Mouse (Mus musculus) bone marrow macrophage, adult 2 months (primary cell): Measurements from ENCODE around the gene Usp13.

ENCODE experiments used
- CTCF ChIP-seq: IDR thresholded peaks from 2 replicates; pipeline ENCODE4 v1.5.1; 2012; ENCODE audit warnings: low read depth, mild to moderate bottlenecking, low read length, moderate library complexity
- POLR2A ChIP-seq: IDR thresholded peaks from 2 replicates; pipeline ENCODE4 v1.6.1; 2012; ENCODE audit warnings: mild to moderate bottlenecking, low read depth, low read length, borderline replicate concordance

DNA sequence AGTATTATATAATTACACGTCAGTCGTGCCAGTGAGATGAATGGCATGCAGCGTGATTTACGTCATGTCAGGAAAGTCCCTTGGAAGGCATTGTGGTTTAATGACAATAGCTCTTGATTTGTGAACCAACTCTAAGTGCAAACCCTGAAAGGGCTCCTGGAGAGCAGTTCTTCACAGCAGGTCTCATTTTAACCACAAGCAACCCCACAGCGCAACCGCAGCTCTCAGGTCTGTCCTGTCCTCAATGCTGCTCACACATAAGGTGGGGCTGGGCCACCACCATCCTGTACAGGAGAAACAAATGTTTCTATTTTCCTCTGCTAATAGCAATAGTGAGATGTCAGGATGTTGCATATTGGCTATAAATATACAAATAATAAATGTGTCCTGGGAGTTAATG is 161.9 kb downstream of the Usp13 start:
- TF ChIP-seq POLR2A (no peak), CTCF (no peak)
